17 mouse cellular contexts compared by ENCODE assay signal in the genomic region with DNA sequence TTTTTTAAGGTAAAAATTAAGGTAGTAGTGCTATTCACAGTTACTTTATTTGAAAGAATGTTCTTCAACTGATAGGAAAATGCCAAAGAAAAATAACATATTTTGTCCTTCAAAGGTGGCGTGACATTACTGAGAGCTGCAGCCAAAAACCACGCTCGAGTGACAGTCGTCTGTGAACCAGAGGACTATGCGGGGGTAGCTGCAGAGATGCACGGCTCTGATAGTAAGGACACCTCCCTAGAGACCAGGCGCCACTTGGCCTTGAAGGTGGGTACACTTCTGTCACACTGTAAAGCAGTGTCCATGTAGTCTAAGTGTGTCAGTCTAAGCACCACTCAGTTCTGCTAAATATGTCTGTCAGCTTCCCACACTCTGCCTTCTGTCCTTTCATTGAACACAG.
"Had no signal": no experiment of that assay in that cellular context is flagged by ENCODE, and none has a peak within 500 bp of the region (broad histone marks: within the 10 kb centered on the region; RNA-seq: fewer than 3 reads in every experiment).

No protein-coding gene starts in this region.

- H3K4me2 ChIP-seq: neural tube, embryonic 12.5 days; neural tube, embryonic 13.5 days; neural tube, embryonic 15.5 days; stomach, embryonic 15.5 days had no signal

- H3K9me3 ChIP-seq: neural tube, embryonic 12.5 days; neural tube, embryonic 13.5 days; neural tube, embryonic 15.5 days; stomach, embryonic 15.5 days had no signal

- H3K27me3 ChIP-seq: neural tube, embryonic 12.5 days; neural tube, embryonic 13.5 days; neural tube, embryonic 15.5 days; stomach, embryonic 15.5 days had no signal

- H3K4me1 ChIP-seq: neural tube, embryonic 12.5 days; neural tube, embryonic 13.5 days; neural tube, embryonic 15.5 days; stomach, embryonic 15.5 days had no signal

- DNase-seq: retina, postnatal 1 day; right cerebral cortex, adult 18-20 months; right cerebral cortex, postnatal 14 days; right cerebral cortex, postnatal 25 days; right cerebral cortex, postnatal 4 days; spleen, adult 18-20 months; thymus, adult 18-20 months; thymus, adult 2 months; thymus, postnatal 14 days; thymus, postnatal 25 days; thymus, postnatal 36 days; thymus, postnatal 4 days had no signal

- H3K9ac ChIP-seq: neural tube, embryonic 12.5 days; neural tube, embryonic 13.5 days; neural tube, embryonic 15.5 days; stomach, embryonic 15.5 days had no signal

- H3K27ac ChIP-seq: neural tube, embryonic 12.5 days; neural tube, embryonic 13.5 days; neural tube, embryonic 15.5 days; stomach, embryonic 15.5 days; stomach, postnatal 0 days had no signal

- H3K4me3 ChIP-seq: neural tube, embryonic 12.5 days; neural tube, embryonic 13.5 days; neural tube, embryonic 15.5 days; stomach, embryonic 15.5 days had no signal
